Comparison of ENCODE assay signal across 8 mouse cellular contexts in genomic region chr6:113379246-113379645, GRCm38 (mm10). TPM values are rescaled to one million over a fixed set of nuclear protein-coding genes. Genes with fewer than 3 reads are reported as not detected.
DNase-seq lines count a peak whose midpoint lies in the region; ATAC-seq lines count a peak whose summit lies in the region.

No protein-coding gene starts in this region.

- peaks cover 24% of the 10 kb centered on the region for H3K4me1 ChIP-seq in forebrain, embryonic 13.5 days
- peaks cover 56% of the 10 kb centered on the region for H3K4me1 ChIP-seq in liver, embryonic 12.5 days

- peak; percentile 24 to 31 for DNase-seq in spleen, adult 18-20 months
- no peak for DNase-seq in spleen, postnatal 14 days (ENCODE audit: low spot score in 2 of 2)
- peak; percentile 58 for DNase-seq in splenic B cell, adult 2 months (ENCODE audit: low read depth, low spot score)
- no peak for DNase-seq in right cerebral cortex, adult 18-20 months
- DNase-seq in right cerebral cortex, postnatal 14 days, result no peak
- no peak for DNase-seq in thymus, postnatal 4 days

- no peak for ATAC-seq in forebrain, embryonic 13.5 days
- ATAC-seq in liver, embryonic 12.5 days, result no peak

- peak overlapping the region; percentile 99 for H3K4me2 ChIP-seq in forebrain, embryonic 13.5 days
- H3K4me2 ChIP-seq in liver, embryonic 12.5 days, result peak overlapping the region; percentile 93

- H3K4me3 ChIP-seq in forebrain, embryonic 13.5 days, result peak overlapping the region; percentile 99
- H3K4me3 ChIP-seq in liver, embryonic 12.5 days, result peak overlapping the region; percentile 83

- H3K9ac ChIP-seq in forebrain, embryonic 13.5 days, result no peak overlapping the region
- H3K9ac ChIP-seq in liver, embryonic 12.5 days, result peak overlapping the region; percentile 93

- H3K27ac ChIP-seq in forebrain, embryonic 13.5 days, result no peak overlapping the region
- peak overlapping the region; percentile 22; the same call in 1 of the 2 replicates for H3K27ac ChIP-seq in liver, embryonic 12.5 days

- H3K36me3 ChIP-seq in forebrain, embryonic 13.5 days (ENCODE audit: poor library complexity, severe bottlenecking), result peaks cover 56% of the 10 kb centered on the region
- peaks cover 59% of the 10 kb centered on the region for H3K36me3 ChIP-seq in liver, embryonic 12.5 days
- H3K36me3 ChIP-seq in splenic B cell, adult 2 months (ENCODE audit: control insufficient read depth, insufficient read depth, low read length, poor library complexity, severe bottlenecking), result peaks cover 18% of the 10 kb centered on the region

- H3K9me3 ChIP-seq in forebrain, embryonic 13.5 days (replicated peaks), result no peaks in the 10 kb centered on the region
- H3K9me3 ChIP-seq in liver, embryonic 12.5 days (replicated peaks), result no peaks in the 10 kb centered on the region

- WGBS in forebrain, embryonic 13.5 days, result 90% methylated on average over 6 of the region's 6 CpGs
- WGBS in liver, embryonic 12.5 days (ENCODE audit: insufficient replicate concordance), result 24% methylated on average over 6 of the region's 6 CpGs

- H3K27me3 ChIP-seq in forebrain, embryonic 13.5 days, result no peaks in the 10 kb centered on the region
- H3K27me3 ChIP-seq in liver, embryonic 12.5 days (replicated peaks), result no peaks in the 10 kb centered on the region
- no peaks in the 10 kb centered on the region for H3K27me3 ChIP-seq in splenic B cell, adult 2 months (ENCODE audit: control insufficient read depth, insufficient read depth, low read length, poor library complexity, severe bottlenecking)

RNA-seq across cellular contexts. Expression of gene Arpc4, which starts 1.3 kb away (rescaled TPM):
- 368 and 377 TPM in 2 replicates for polyA plus RNA-seq in forebrain, embryonic 13.5 days (2015; fragmentation: Nextera tagmentation; extraction: Ambion mirVana)
- 275 and 294 TPM in 2 replicates for polyA plus RNA-seq in liver, embryonic 12.5 days (2016; fragmentation: Nextera tagmentation; extraction: Ambion mirVana)

RNA-seq across cellular contexts. Expression of gene Tada3, which starts 1.6 kb away (rescaled TPM):
- 65.4 and 70.6 TPM in 2 replicates for polyA plus RNA-seq in forebrain, embryonic 13.5 days (2015; fragmentation: Nextera tagmentation; extraction: Ambion mirVana)
- polyA plus RNA-seq in liver, embryonic 12.5 days (2016; fragmentation: Nextera tagmentation; extraction: Ambion mirVana), result 29.2 and 33.3 TPM in 2 replicates

RNA-seq across cellular contexts. Expression of gene Ttll3, which starts 9.8 kb away (rescaled TPM):
- 6.7 and 7.6 TPM in 2 replicates for polyA plus RNA-seq in forebrain, embryonic 13.5 days (2015; fragmentation: Nextera tagmentation; extraction: Ambion mirVana)
- 1.1 and 1.3 TPM in 2 replicates for polyA plus RNA-seq in liver, embryonic 12.5 days (2016; fragmentation: Nextera tagmentation; extraction: Ambion mirVana)

RNA-seq across cellular contexts. Expression of gene Camk1, which starts 35.5 kb away (rescaled TPM):
- 56.1 and 62.7 TPM in 2 replicates for polyA plus RNA-seq in forebrain, embryonic 13.5 days (2015; fragmentation: Nextera tagmentation; extraction: Ambion mirVana)
- 31.5 TPM in 2 replicates for polyA plus RNA-seq in liver, embryonic 12.5 days (2016; fragmentation: Nextera tagmentation; extraction: Ambion mirVana)

RNA-seq across cellular contexts. Expression of gene Rpusd3, which starts 39.9 kb away (rescaled TPM):
- 20.8 and 24.4 TPM in 2 replicates for polyA plus RNA-seq in forebrain, embryonic 13.5 days (2015; fragmentation: Nextera tagmentation; extraction: Ambion mirVana)
- 19.8 and 22.2 TPM in 2 replicates for polyA plus RNA-seq in liver, embryonic 12.5 days (2016; fragmentation: Nextera tagmentation; extraction: Ambion mirVana)

Comparison
In these comparisons a context has a peak if more than half of its experiments do, and no peak if none do; other contexts are left out.
1. DNase-seq: peak in spleen, adult 18-20 months (2 of 2) and splenic B cell, adult 2 months (single experiment); none in spleen, postnatal 14 days (0 of 2), right cerebral cortex, adult 18-20 months (single experiment), right cerebral cortex, postnatal 14 days (single experiment) and thymus, postnatal 4 days (single experiment).